Mouse (Mus musculus) ES-E14 (cell line): ENCODE data around the gene Tbc1d8.

Experiments used
- CHD2 ChIP-seq: IDR thresholded peaks from 2 replicates; pipeline ENCODE4 v1.6.1; 2014; ENCODE audit warnings: mild to moderate bottlenecking, low read depth, low read length, inconsistent platforms
- ZC3H11A ChIP-seq: IDR thresholded peaks from 2 replicates; pipeline ENCODE4 v1.6.1; 2012; ENCODE audit warnings: low read depth, mild to moderate bottlenecking, inconsistent platforms, low read length, borderline replicate concordance

- no peak for TF ChIP-seq ZC3H11A
- TF ChIP-seq CHD2 = no peak
Observed at GRCm38 (mm10) chr1:39376121-39376520, 102.4 kb downstream of the Tbc1d8 start.
